Mouse (Mus musculus) small intestine, adult 2 months (tissue): ENCODE results near the gene Cdr2l. TPM values are rescaled to one million over a fixed set of nuclear protein-coding genes. Genes with fewer than 3 reads are reported as not detected.
A peak's percentile ranks its signal among the peaks of the same experiment; 100 is the strongest.
"Not testable (repeated sequence)": the region's sequence is repeated elsewhere in the genome, so short reads cannot be mapped to it uniquely, and the experiment has no call there.

Source experiments
- H3K27ac ChIP-seq: fragments of 200-500 bp; 2 replicates; pipeline ENCODE4 v1.5.1; 2012; ENCODE audit warnings: low read depth, low read length, control low read depth, inconsistent platforms; ENCODE audit not compliant: insufficient read depth
- H3K27me3 ChIP-seq: fragments of 200-500 bp; 2 replicates; pipeline ENCODE4 v1.6.1; 2012; ENCODE audit warnings: mild to moderate bottlenecking, moderate library complexity, low read length, inconsistent platforms; ENCODE audit not compliant: control insufficient read depth, insufficient read depth
- H3K36me3 ChIP-seq: fragments of 200-500 bp; 2 replicates; pipeline ENCODE4 v1.6.1; 2012; ENCODE audit warnings: mild to moderate bottlenecking, low read length, control low read depth, inconsistent platforms; ENCODE audit not compliant: control insufficient read depth, insufficient read depth
- H3K4me1 ChIP-seq: fragments of 200-500 bp; 2 replicates; pipeline ENCODE4 v1.6.1; 2012; ENCODE audit warnings: low read length, inconsistent platforms, mixed read lengths; ENCODE audit not compliant: control insufficient read depth, insufficient read depth, insufficient read length
- H3K4me3 ChIP-seq: fragments of 200-500 bp; 2 replicates; pipeline ENCODE4 v1.5.1; 2012; ENCODE audit warnings: low read depth, mild to moderate bottlenecking, control low read depth, inconsistent platforms, low read length, moderate library complexity
- CTCF ChIP-seq: fragments of 200-500 bp; IDR thresholded peaks from 2 replicates; pipeline ENCODE4 v1.5.1; 2012; ENCODE audit warnings: low read depth, mild to moderate bottlenecking, control low read depth, inconsistent platforms, low read length, moderate library complexity, mixed read lengths; ENCODE audit not compliant: insufficient replicate concordance, insufficient read length; ENCODE audit errors: extremely low read depth
- POLR2A ChIP-seq: fragments of 200-500 bp; IDR thresholded peaks from 2 replicates; pipeline ENCODE4 v1.6.1; 2012; ENCODE audit warnings: low read depth, mild to moderate bottlenecking, control low read depth, inconsistent platforms, low read length, moderate library complexity
- WGBS: fragments of 180-500 bp; shearing (Covaris S2); methylation state at CpG from one replicate; pipeline ENCODE4 v1.1.7; 2018; 5-methylcytosine and 5-hydroxymethylcytosine counted together
- polyA plus RNA-seq: library from polyadenylated mRNA; depleted of rRNA; stranded (reverse); fragments of >200 nt; gene quantifications from 2 replicates; pipeline ENCODE4 v1.2.3, GENCODE M21; 2012

The Cdr2l gene
- polyA plus RNA-seq, 1 experiment: 4.2 TPM

DNA sequence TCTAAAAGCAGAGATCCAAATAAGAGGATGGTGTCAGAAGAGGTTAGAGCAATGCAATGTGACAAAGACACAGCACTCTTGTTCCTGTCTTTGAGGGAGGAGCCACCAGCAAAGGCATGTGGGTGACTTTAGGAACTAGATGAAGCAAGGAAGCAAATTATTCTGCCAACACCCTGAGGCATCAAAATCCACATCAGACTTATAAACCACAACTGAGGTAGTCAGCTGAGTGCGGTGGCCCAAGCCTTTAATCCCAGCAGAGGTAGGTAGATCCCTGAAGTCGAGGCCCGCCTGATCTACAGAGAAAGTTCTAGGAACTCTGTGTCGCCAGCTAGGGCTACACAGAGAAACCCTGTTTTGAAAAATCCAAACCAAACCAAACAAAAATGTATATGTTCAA lies 4.5 kb upstream of the Cdr2l start:
- Histone ChIP-seq H3K27ac (no peak overlapping the region), H3K4me3 (no peak overlapping the region), H3K36me3 (no peaks in the 10 kb centered on the region), H3K27me3 (no peaks in the 10 kb centered on the region; the same call in 1 of the 2 replicates), H3K4me1 (peaks cover 11% of the 10 kb centered on the region)
- TF ChIP-seq POLR2A (no peak), CTCF (no peak)
- 89% methylated on average over 4 of the region's 4 CpGs for WGBS

DNA sequence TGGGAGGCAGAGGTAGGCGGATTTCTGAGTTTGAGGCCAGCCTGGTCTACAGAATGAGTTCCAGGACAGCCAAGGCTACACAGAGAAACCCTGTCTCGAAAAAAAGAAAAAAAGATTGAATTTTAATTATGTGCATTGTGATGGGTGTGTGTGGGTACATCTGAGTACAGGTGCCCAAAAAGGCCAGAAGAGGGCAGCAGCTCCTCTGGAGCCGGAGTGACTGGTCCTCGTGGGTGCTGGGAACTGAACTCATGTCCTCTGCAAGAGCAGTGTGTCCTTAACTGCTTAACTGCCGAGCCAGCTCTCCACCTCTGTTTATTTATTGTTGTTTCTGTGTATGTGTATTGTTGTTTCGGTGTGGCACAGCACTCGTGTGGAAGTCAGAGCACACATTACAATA lies 3.9 kb upstream of the Cdr2l start:
- H3K4me3 ChIP-seq: no peak overlapping the region
- 87% methylated on average over 7 of the region's 7 CpGs for WGBS
- no peaks in the 10 kb centered on the region; the same call in 1 of the 2 replicates for H3K27me3 ChIP-seq
- no peaks in the 10 kb centered on the region for H3K36me3 ChIP-seq
- peaks cover 12% of the 10 kb centered on the region for H3K4me1 ChIP-seq
- TF ChIP-seq CTCF (no peak), POLR2A (no peak)
- no peak overlapping the region for H3K27ac ChIP-seq

DNA sequence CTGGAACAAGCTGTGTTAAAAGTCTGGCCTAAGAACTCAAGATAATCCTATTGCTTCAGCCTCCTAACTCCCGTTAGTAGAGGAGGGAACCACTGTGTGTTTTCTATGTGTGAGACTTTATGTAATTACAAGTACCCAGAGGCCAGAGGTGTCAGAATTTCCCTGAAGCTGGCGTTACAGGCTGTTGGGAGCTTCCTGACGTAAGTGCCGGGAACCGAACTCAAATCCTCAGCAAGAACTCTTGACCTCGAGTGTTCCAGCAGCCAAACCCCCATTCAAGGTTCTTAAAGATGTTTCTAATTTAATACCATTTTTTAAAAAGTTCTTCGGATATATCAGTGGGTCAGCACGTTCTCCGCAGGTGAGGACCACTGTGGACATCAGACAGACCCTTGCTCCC lies 440 bp upstream of the Cdr2l start:
- Histone ChIP-seq H3K27me3 (no peaks in the 10 kb centered on the region), H3K4me3 (peak overlapping the region; percentile 34; the same call in 1 of the 2 replicates), H3K4me1 (peaks cover 3% of the 10 kb centered on the region), H3K27ac (peak overlapping the region; percentile 55), H3K36me3 (no peaks in the 10 kb centered on the region)
- TF ChIP-seq CTCF (no peak), POLR2A (no peak)
- WGBS: 35% methylated on average over 9 of the region's 9 CpGs

DNA sequence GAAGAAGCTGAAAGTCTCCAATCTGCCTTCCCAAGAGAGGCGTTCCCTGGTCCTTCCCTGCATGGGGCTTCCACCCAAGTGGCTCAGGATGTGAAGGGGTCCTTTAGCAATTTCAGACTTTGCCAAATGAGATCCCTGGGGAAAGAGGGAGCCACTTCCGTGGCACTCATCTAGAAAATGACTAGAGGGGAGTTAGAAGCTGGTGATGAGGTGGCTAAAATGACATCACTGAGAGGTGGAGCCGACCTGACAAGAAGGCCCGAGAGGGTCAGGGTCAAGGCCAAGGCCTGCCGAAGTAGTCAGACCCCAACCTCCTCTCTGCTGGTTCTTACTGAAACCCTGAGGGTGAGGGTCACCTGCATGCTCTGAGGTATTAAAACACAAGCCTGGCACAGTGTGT lies 1.2 kb downstream of the Cdr2l start:
- H3K36me3 ChIP-seq: no peaks in the 10 kb centered on the region
- TF ChIP-seq CTCF (no peak), POLR2A (no peak)
- H3K4me1 ChIP-seq: peaks cover 3% of the 10 kb centered on the region
- H3K4me3 ChIP-seq: peak overlapping the region; percentile 70
- no peak overlapping the region for H3K27ac ChIP-seq
- 50% methylated on average over 5 of the region's 5 CpGs for WGBS
- no peaks in the 10 kb centered on the region for H3K27me3 ChIP-seq

DNA sequence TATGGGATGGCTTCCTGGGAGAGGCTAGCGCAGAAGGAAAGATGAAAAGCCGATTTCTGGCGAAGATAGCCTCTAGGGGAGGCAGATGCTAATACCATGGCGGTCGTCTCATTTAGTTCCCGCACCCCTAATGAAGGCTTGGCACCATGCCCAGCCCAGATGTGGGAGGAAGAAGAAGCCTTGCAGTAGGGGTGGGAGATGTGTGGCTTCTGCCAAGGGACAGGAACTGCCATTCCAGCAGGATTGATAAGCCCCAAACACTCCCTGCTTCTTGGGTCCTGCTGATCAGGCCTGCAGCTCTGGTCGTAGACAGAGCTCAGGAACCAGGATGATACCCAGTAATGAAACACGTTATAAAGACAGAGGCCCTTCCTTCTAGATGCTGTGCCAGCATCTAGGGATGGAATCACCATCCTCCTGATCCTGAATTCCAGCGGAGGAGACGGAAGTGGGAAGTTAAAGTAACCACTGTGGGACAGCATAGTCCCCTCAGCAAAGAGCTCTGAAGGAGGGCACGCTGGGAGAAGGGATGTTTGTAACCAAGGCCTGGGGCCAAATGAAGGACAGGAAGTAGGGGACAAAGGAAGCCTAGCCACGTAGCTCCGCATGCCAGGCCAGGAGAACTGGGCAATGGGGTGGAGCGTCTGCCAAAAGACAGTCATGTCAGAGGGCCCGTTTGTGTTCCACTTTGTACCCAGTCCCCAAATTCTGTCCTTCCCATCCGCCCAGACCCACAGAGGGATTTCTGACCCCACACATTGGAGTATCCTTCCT lies 2.2 kb downstream of the Cdr2l start:
- H3K27ac ChIP-seq: no peak overlapping the region

DNA sequence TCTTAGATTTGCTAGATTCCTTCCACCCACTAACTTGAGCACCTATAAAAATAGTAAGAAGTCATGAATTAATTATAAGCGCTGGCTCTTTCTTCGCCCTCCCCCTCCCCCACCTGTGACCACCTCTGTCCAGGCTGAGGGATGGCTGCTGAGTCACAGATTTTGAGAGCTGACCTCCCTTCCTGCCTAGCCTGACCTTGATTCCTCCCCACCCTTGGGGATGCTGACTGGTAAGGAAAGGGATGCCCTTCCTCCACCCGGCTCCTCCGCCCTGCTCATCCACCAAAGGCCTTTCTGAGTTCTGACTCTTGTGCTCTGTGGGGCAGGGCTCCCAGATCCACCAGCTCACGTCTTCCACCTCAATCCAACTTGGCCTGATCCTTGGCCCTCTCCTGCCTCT lies 2.9 kb downstream of the Cdr2l start:
- Histone ChIP-seq H3K27me3 (no peaks in the 10 kb centered on the region), H3K4me3 (no peak overlapping the region), H3K27ac (no peak overlapping the region), H3K4me1 (peaks cover 3% of the 10 kb centered on the region), H3K36me3 (no peaks in the 10 kb centered on the region)
- TF ChIP-seq POLR2A (no peak), CTCF (no peak)
- 85% methylated on average over 5 of the region's 5 CpGs for WGBS

More for the DNA sequence above, 2.2 kb downstream of the Cdr2l start:
- no peak overlapping the region for H3K4me3 ChIP-seq
- 57% methylated on average over 16 of the region's 16 CpGs for WGBS
- H3K36me3 ChIP-seq: no peaks in the 10 kb centered on the region
- no peaks in the 10 kb centered on the region for H3K27me3 ChIP-seq
- peaks cover 3% of the 10 kb centered on the region for H3K4me1 ChIP-seq
- TF ChIP-seq POLR2A: no peak
- no peak for TF ChIP-seq CTCF

DNA sequence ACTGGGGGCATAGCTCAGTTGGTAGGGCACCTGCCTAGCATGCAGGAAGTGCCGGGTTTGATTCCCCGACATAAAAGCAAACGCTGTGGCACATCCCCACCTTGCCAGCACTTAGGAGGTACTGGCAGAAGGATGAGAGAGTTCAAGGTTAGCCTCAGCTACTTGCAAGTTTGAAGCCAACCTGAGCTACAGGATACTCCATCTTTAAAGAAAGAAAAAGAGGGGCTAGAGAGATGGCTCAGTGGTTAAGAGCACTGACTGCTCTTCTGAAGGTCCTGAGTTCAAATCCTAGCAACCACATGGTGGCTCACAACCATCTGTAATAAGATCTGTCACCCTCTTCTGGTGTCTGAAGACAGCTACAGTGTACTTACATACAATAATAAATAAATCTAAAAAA lies 5.1 kb downstream of the Cdr2l start:
- H3K36me3 ChIP-seq, H3K27me3 ChIP-seq, H3K4me1 ChIP-seq, H3K27ac ChIP-seq, H3K4me3 ChIP-seq: not testable (repeated sequence)
- WGBS: 80% methylated on average over 3 of the region's 3 CpGs
